Mouse (Mus musculus) small intestine, adult 2 months (tissue): ENCODE measurements around the gene Il23r.

Experiments used
- CTCF ChIP-seq: fragments of 200-500 bp; IDR thresholded peaks from 2 replicates; pipeline ENCODE4 v1.5.1; 2012; ENCODE audit warnings: low read depth, mild to moderate bottlenecking, control low read depth, inconsistent platforms, low read length, moderate library complexity, mixed read lengths; ENCODE audit not compliant: insufficient replicate concordance, insufficient read length; ENCODE audit errors: extremely low read depth
- POLR2A ChIP-seq: fragments of 200-500 bp; IDR thresholded peaks from 2 replicates; pipeline ENCODE4 v1.6.1; 2012; ENCODE audit warnings: low read depth, mild to moderate bottlenecking, control low read depth, inconsistent platforms, low read length, moderate library complexity

- TF ChIP-seq CTCF (no peak), POLR2A (no peak)
Observed at GRCm38 (mm10) chr6:67535777-67536054, 44.1 kb upstream of the Il23r start, which contains the start of gene Tacstd2.
